Mouse (Mus musculus): Measurements from ENCODE around the gene Map4k4. TPM values are rescaled to one million over a fixed set of nuclear protein-coding genes. Genes with fewer than 3 reads are reported as not detected.

Gene Map4k4
- polyA plus RNA-seq, 1 experiment from 2014 or later: 42.8 TPM

- Histone ChIP-seq H3K4me2 (peak overlapping the region; percentile 82), H3K9me3 (no peaks in the 10 kb centered on the region), H3K36me3 (peaks cover 16% of the 10 kb centered on the region), H3K27ac (peak overlapping the region; percentile 98), H3K4me3 (peak overlapping the region; percentile 95), H3K4me1 (peaks cover 46% of the 10 kb centered on the region), H3K27me3 (no peaks in the 10 kb centered on the region), H3K9ac (peak overlapping the region; percentile 100)
- ATAC-seq (ENCODE audit: insufficient number of reproducible peaks, insufficient read depth, low FRiP score, low TSS enrichment, low read depth): no peak
- under 1% methylated on average over 58 of the region's 75 CpGs for WGBS
Measured at GRCm38 (mm10) chr1:39901063-39901811, 524 bp downstream of the Map4k4 start.

DNA sequence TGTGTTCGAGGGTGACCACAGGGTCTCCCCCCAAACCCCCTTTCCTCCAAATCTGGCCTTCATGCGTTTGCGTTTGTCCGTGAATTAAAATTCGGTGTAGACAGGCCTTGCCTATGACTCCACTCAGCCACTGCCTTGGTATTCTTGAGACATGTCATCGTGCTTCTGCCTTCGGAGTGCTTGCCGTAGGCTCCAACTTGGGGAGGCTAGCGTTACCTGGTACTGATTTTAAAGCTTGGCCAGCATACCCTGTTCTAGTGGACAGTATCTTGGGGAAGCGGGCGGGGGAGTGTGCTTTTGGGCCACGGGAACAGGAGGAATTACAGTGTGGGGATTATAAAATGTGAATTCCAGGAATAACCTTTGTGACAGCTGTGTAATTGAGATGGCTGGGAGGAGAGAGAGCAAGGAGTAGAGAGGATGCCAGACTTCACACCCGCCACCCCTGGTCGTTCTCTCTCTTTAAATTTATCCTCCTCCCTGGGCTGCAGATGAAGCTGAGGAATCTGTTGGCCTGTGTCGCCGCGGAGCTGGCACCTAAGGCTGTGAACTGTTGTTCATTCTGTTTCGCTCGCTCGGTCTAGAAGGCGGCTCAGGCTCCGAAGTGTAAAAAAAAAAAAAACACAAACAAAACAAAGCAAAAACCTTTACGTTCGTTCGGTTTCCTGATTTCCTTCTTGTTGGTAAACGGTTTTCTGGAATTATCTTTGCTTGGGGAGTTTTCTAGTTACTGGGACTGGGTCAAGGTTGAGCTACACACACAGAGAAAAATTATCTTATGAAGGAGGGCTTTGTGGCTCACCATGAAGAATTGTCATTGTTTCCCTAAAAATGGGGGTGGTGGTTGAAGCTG, 1.4 kb downstream of the Map4k4 start:
- Histone ChIP-seq H3K27me3 (no peaks in the 10 kb centered on the region), H3K9me3 (no peaks in the 10 kb centered on the region), H3K9ac (peak overlapping the region; percentile 100), H3K27ac (peak overlapping the region; percentile 98), H3K4me1 (peaks cover 48% of the 10 kb centered on the region), H3K4me2 (peak overlapping the region; percentile 82), H3K36me3 (peaks cover 20% of the 10 kb centered on the region), H3K4me3 (peak overlapping the region; percentile 95)
- no peak for ATAC-seq (ENCODE audit: insufficient number of reproducible peaks, insufficient read depth, low FRiP score, low TSS enrichment, low read depth)
- under 1% methylated on average over 26 of the region's 26 CpGs for WGBS

DNA sequence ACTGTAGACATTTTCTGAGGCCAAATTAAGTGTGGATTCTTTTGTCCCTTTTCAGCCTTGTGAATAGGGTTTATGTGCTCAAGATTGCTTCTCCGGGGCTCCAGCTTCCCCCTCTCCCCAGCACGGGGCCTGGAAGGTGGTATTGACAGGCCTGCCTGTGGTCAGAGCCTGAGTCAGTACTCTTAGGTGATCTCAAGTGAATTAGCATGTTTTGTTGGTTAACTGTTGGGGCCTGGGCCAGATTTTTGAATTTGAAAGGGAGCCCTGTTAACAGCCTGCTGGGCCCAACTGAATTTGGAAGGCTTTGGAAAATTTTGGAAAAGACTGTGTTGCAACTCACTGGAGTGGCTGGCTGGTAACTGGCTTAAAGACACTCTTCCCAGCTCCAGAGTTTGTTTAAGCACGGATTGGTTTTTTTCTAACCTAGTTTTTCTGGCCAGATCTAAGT, 2.0 kb downstream of the Map4k4 start:
- Histone ChIP-seq H3K9me3 (no peaks in the 10 kb centered on the region), H3K4me1 (peaks cover 52% of the 10 kb centered on the region), H3K27me3 (no peaks in the 10 kb centered on the region), H3K36me3 (peaks cover 25% of the 10 kb centered on the region), H3K27ac (peak overlapping the region; percentile 98), H3K9ac (peak overlapping the region; percentile 100), H3K4me3 (peak overlapping the region; percentile 95), H3K4me2 (peak overlapping the region; percentile 82)
- WGBS: 4% methylated on average over 3 of the region's 3 CpGs
- no peak for ATAC-seq (ENCODE audit: insufficient number of reproducible peaks, insufficient read depth, low FRiP score, low TSS enrichment, low read depth)

- Histone ChIP-seq H3K27ac (no peak overlapping the region), H3K4me3 (no peak overlapping the region), H3K9me3 (no peaks in the 10 kb centered on the region), H3K9ac (no peak overlapping the region), H3K27me3 (no peaks in the 10 kb centered on the region), H3K4me2 (peak overlapping the region; percentile 30), H3K36me3 (peaks cover 37% of the 10 kb centered on the region), H3K4me1 (peaks cover 65% of the 10 kb centered on the region)
- WGBS: 87% methylated on average over 3 of the region's 3 CpGs
- no peak for ATAC-seq (ENCODE audit: insufficient number of reproducible peaks, insufficient read depth, low FRiP score, low TSS enrichment, low read depth)
Measured at GRCm38 (mm10) chr1:39904720-39905119, 4.0 kb downstream of the Map4k4 start.

DNA sequence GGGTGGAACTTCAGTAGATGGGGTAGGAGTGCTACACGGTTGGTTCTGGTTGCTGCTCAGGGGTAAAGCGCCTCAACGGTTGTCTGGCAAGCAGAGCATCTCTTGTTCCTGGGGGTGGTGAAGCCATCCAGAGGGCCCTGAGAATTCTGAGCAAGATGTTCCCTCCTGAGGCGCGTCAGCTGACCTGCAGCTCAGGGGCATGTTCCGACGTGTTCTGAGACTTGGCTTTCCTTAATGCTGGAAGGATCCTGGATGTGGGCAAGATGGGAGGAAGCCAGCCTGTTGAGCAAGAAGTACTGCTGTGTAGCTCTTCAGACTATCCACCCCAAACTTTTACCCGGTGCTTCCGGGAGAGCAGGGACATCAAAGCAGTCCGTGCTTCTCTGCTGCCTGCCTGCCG, 6.2 kb downstream of the Map4k4 start:
- 58% methylated on average over 11 of the region's 11 CpGs for WGBS
- H3K27ac ChIP-seq: 0 out of 2 replicates have a peak overlapping the region, but pooled peaks have one; percentile 16
- H3K9ac ChIP-seq: no peak overlapping the region
- no peaks in the 10 kb centered on the region for H3K9me3 ChIP-seq
- no peak overlapping the region for H3K4me2 ChIP-seq
- peaks cover 51% of the 10 kb centered on the region for H3K36me3 ChIP-seq
- H3K4me1 ChIP-seq: peaks cover 65% of the 10 kb centered on the region
- no peak for ATAC-seq (ENCODE audit: insufficient number of reproducible peaks, insufficient read depth, low FRiP score, low TSS enrichment, low read depth)
- no peaks in the 10 kb centered on the region for H3K27me3 ChIP-seq
- H3K4me3 ChIP-seq: 0 out of 2 replicates have a peak overlapping the region, but pooled peaks have one; percentile 0

DNA sequence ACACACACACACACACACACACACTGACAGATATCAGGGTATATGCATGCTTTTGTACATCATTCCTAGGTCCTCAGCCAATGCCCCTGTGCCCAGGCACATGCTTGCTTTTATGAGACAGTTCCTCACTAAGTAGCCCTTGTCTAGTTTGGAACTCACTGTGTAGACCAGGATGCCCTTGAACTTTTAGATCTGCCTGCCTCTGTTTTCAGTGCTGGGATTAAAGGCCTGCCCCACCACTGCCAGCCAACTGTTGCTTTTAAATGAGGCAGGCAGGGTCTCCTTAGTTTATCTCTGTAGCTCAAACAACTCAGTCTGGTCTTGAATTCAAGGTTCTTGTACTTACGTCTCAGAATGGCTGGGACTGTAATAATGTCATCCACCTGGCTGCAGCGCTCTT, 8.3 kb downstream of the Map4k4 start:
- no peak overlapping the region for H3K4me2 ChIP-seq
- 97% methylated on average over 2 of the region's 2 CpGs for WGBS
- no peak overlapping the region for H3K4me3 ChIP-seq

DNA sequence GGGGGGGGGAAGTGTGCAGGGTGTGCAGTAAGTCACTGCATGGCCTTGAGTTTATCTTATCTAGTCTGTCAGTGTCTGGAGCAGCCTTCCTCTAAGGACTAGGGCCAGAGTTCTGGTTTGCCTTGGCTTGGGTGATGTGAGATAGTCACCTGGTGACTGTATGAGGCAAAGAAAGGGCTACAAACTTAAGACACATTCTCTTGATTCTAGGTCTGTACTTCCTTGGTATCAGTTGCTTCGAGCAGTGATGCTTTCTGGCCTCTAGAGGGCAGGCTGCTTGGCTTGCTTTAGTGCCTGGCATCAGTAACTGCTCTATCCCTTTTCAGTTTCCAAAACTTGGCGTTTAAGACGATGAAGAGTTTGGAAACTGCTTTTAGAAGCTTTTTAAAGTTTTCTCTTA, 10.7 kb downstream of the Map4k4 start:
- Histone ChIP-seq H3K4me1 (peaks cover 39% of the 10 kb centered on the region), H3K36me3 (peaks cover 63% of the 10 kb centered on the region), H3K9me3 (0 out of 2 replicates have a peak, but pooled peaks cover 6% of the 10 kb centered on the region), H3K27ac (no peak overlapping the region), H3K27me3 (no peaks in the 10 kb centered on the region), H3K9ac (no peak overlapping the region), H3K4me2 (no peak overlapping the region), H3K4me3 (no peak overlapping the region)
- ATAC-seq (ENCODE audit: insufficient number of reproducible peaks, insufficient read depth, low FRiP score, low TSS enrichment, low read depth): no peak
- 61% methylated on average over 3 of the region's 3 CpGs for WGBS

More for the DNA sequence above, 8.3 kb downstream of the Map4k4 start:
- peaks cover 55% of the 10 kb centered on the region for H3K4me1 ChIP-seq
- no peaks in the 10 kb centered on the region for H3K27me3 ChIP-seq
- no peaks in the 10 kb centered on the region for H3K9me3 ChIP-seq
- ATAC-seq (ENCODE audit: insufficient number of reproducible peaks, insufficient read depth, low FRiP score, low TSS enrichment, low read depth): no peak
- H3K27ac ChIP-seq: no peak overlapping the region
- peaks cover 63% of the 10 kb centered on the region for H3K36me3 ChIP-seq
- H3K9ac ChIP-seq: no peak overlapping the region

GRCm38 (mm10) chr1:39913256-39913655, 12.5 kb downstream of the Map4k4 start:
- no peak overlapping the region for H3K4me2 ChIP-seq
- no peak overlapping the region for H3K4me3 ChIP-seq
- no peak overlapping the region for H3K27ac ChIP-seq
- no peak overlapping the region for H3K9ac ChIP-seq
- H3K27me3 ChIP-seq: no peaks in the 10 kb centered on the region
- WGBS: 83% methylated on average over 4 of the region's 4 CpGs
- H3K36me3 ChIP-seq: peaks cover 51% of the 10 kb centered on the region
- ATAC-seq (ENCODE audit: insufficient number of reproducible peaks, insufficient read depth, low FRiP score, low TSS enrichment, low read depth): no peak
- 0 out of 2 replicates have a peak, but pooled peaks cover 6% of the 10 kb centered on the region for H3K9me3 ChIP-seq
- peaks cover 36% of the 10 kb centered on the region for H3K4me1 ChIP-seq

GRCm38 (mm10) chr1:39916144-39916543, 15.4 kb downstream of the Map4k4 start:
- Histone ChIP-seq H3K4me2 (no peak overlapping the region), H3K27me3 (no peaks in the 10 kb centered on the region), H3K36me3 (peaks cover 29% of the 10 kb centered on the region), H3K9ac (no peak overlapping the region), H3K27ac (no peak overlapping the region), H3K9me3 (0 out of 2 replicates have a peak, but pooled peaks cover 6% of the 10 kb centered on the region), H3K4me3 (no peak overlapping the region), H3K4me1 (peaks cover 41% of the 10 kb centered on the region)
- WGBS: 64% methylated on average over 4 of the region's 4 CpGs
- ATAC-seq (ENCODE audit: insufficient number of reproducible peaks, insufficient read depth, low FRiP score, low TSS enrichment, low read depth): no peak

DNA sequence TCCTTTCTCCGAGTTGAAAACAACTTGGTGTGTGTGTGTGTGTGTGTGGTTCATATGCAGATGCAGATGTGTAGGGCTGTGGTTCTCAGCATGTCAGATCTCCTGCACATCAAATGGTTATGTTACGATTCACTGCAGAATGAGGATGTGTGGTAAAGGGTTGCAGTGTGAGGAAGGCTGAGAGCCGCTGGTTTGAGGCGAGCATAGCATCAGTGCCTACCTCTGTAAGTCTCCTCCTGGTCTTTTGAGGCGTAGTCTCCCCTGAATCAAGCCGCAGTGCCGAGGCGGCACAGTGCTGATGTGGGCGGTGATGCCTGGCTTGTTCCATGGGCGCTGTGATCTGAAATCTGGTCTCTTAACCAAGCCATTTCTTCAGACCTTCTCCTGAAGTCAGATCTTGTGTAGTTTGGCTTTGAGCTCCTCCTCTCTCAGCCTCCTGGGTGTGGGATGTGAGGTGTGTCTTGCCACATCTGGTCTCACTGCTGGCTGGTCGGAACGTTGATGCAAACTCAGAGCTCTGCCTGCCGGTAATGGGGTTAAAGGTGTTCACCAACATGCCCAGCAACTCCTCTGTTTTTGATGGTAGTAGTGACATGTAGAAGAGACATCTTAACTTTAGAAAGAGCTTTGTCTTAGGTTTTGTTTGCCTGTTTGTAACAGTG, 17.3 kb downstream of the Map4k4 start:
- Histone ChIP-seq H3K27ac (no peak overlapping the region), H3K4me1 (peaks cover 53% of the 10 kb centered on the region), H3K4me2 (no peak overlapping the region), H3K4me3 (no peak overlapping the region), H3K9me3 (0 out of 2 replicates have a peak, but pooled peaks cover 6% of the 10 kb centered on the region), H3K9ac (no peak overlapping the region), H3K27me3 (no peaks in the 10 kb centered on the region), H3K36me3 (peaks cover 23% of the 10 kb centered on the region)
- 70% methylated on average over 13 of the region's 13 CpGs for WGBS
- ATAC-seq (ENCODE audit: insufficient number of reproducible peaks, insufficient read depth, low FRiP score, low TSS enrichment, low read depth): no peak

DNA sequence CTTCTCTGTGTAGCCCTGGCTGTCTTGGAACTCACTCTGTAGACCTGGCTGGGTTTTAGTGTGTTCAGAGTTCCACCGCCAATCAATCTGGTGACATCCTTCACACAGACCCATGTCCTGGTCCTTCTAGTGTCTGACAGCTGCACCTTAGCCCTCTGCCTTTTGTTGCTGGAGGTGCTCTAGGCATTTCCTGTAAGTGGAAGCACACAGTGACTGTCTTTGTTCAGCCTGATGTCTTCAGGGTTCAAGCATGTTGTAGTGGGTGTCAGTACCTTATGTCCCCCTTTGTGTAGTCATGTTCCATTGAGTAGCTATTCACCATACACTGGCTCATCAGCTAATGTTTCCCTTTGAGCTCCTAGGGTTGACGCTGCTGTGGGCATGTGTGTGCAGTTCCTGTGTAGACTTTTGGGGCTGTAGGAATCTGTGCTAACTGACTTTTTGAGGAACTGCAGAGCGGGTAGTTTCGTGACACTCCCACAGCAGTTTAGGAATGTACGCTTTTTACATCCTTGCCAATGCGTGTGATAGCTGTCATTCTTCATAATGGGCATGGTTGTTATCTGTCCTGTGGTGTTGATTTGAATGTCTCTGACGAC, 17.9 kb downstream of the Map4k4 start:
- peaks cover 18% of the 10 kb centered on the region for H3K36me3 ChIP-seq
- 55% methylated on average over 7 of the region's 7 CpGs for WGBS
- peaks cover 59% of the 10 kb centered on the region for H3K4me1 ChIP-seq
- H3K27me3 ChIP-seq: no peaks in the 10 kb centered on the region
- H3K9me3 ChIP-seq: 0 out of 2 replicates have a peak, but pooled peaks cover 6% of the 10 kb centered on the region
- no peak overlapping the region for H3K9ac ChIP-seq
- no peak overlapping the region for H3K4me3 ChIP-seq
- H3K27ac ChIP-seq: no peak overlapping the region
- H3K4me2 ChIP-seq: no peak overlapping the region
- ATAC-seq (ENCODE audit: insufficient number of reproducible peaks, insufficient read depth, low FRiP score, low TSS enrichment, low read depth): no peak
